Mouse (Mus musculus) ZHBTc4 (cell line): ENCODE results near the gene Mpp4.
A peak's percentile ranks its signal among the peaks of the same experiment; 100 is the strongest.

Source experiments
- DNase-seq: peaks from one replicate; pipeline ENCODE4 v3.0.0-alpha.2; 2011; ENCODE audit warnings: low read depth, low spot score

Mpp4 gene

DNA sequence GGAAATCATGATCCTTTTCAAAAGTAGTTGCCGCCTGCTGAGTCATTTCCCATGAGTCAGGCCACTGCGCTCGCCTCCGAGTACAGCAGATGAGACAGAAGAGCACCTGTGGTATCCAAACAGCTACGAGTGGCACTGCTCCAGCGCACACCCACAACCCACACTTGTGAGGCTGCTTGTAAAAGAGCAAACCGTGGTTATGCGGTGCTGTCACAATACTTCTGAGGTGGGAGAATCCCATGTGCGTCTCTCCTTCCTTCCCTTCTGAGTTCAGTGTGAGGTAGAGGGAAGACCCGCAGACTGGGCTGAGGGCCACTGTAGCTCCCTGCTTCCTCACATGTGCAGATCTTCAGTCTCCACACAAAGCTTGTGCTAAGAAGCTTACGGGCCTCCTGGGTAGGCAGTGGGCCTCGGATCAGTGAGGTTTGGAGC is at the start of gene Mpp4:
TSS of gene Mpp4 (minus strand) at position 360 of the 432 bp plus-strand sequence.
- DNase-seq, result no peak

DNA sequence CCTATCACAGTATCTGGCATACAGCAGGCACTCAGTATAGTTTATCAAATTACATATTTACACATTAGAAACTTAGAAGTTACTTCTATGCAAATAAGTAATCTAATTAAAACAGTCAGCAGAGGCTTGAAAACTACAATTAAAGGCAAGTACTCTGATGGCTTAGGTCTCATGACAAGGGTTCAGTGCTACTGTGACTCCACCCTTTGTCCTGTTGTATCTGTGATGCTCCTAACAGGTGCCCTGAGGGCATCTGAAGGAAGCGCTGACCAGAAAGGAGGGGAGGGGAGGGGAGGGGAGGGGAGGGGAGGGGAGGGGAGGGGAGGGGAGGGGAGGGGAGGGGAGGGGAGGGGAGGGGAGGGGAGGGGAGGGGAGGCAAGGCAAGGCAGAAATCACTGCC is 49.8 kb upstream of the Mpp4 start:
- peak; percentile 59 for DNase-seq

- DNase-seq, result no peak
These were observed 49.0 kb upstream of the Mpp4 start for GRCm38 (mm10) chr1:59212076-59212779.

- DNase-seq, result no peak
These were observed 48.5 kb upstream of the Mpp4 start for GRCm38 (mm10) chr1:59211651-59212050.

- no peak for DNase-seq
These were observed 45.1 kb upstream of the Mpp4 start for GRCm38 (mm10) chr1:59208331-59208730.

- no peak for DNase-seq
These were observed 41.3 kb upstream of the Mpp4 start for GRCm38 (mm10) chr1:59204489-59204888.

GRCm38 (mm10) chr1:59202367-59202766 is 39.2 kb upstream of the Mpp4 start:
- no peak for DNase-seq

DNA sequence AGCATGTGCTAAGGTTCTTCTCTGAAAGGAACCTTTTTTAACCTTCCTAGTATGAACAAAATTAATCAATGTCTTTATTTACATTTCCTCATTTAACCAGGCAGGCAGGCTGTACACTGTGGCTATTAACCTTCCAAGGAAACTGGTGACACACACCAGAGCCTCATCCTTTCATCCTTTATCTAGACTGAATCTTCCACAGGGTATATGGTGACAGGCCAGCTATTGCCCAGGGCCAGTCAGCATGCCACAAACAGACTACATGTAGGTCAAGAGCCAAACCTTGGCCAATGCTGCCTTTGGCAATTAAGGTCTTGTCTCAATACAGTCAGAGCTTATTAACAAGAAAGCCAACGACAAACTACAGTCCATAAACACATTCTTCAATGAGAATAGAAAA is 38.4 kb upstream of the Mpp4 start:
- DNase-seq, result no peak

- no peak for DNase-seq
These were observed 37.8 kb upstream of the Mpp4 start for GRCm38 (mm10) chr1:59200960-59201359.

- no peak for DNase-seq
These were observed 31.8 kb upstream of the Mpp4 start for GRCm38 (mm10) chr1:59194979-59195378.

- DNase-seq, result no peak
These were observed 24.6 kb upstream of the Mpp4 start for GRCm38 (mm10) chr1:59187786-59188185.

- no peak for DNase-seq
These were observed 23.1 kb upstream of the Mpp4 start for GRCm38 (mm10) chr1:59186317-59186716.

GRCm38 (mm10) chr1:59185410-59185809 is 22.2 kb upstream of the Mpp4 start:
- DNase-seq, result no peak

DNA sequence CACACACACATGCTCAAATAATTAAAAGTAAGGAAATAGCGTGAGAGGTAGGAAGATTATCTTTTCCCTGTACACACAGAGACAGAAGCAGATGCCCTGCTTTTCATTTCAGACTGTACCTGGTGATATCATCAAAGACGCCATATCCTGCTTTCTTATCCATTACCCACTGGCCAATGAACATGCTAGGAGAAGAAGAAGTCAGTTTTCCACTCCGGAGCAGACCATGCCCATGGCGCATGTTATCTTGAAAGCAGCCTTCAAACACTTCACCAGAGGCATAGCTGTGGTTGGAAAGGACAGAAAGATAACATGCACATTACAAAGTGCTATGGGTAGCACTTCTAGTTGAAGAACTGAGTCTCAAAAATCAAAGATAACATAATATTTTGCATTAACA is 19.9 kb upstream of the Mpp4 start:
- DNase-seq, result no peak

- DNase-seq, result no peak
These were observed 19.2 kb upstream of the Mpp4 start for GRCm38 (mm10) chr1:59182373-59182772.

DNA sequence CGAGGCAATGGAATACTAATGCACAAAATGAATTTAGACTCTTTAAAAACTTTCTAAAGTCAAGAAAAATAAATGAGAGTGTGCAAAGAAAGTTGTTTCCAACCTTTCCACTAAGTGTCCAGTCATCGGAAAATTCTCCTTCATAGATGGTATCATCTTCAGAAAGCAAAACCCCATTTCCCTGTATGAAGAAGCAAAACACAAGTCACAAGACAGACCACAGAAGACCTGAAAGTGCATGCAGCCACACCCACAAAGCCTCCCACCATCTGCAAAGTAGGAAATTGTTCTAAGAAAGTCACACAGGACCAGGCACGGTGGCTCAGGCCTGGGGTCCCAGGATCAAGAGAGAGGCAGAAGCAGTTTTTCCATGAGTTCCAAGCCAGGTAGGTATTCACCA is 16.8 kb upstream of the Mpp4 start:
- DNase-seq, result no peak

DNA sequence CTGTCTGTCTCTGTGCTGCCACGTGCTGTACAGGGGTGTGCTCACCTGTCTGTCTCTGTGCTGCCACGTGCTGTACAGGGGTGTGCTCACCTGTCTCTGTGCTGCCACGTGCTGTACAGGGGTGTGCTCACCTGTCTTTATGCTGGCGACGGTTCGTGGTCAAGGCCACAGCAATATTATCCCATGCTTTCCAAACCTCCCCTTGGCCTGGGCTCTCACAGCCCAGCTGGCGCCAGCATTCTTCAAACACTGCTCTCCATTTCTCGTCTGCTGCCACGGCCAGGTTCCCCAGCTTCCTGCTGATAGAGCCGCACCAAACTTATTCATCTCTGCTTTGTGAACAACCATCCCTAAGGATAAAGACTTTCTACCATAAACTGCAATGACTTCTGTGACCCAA is 15.2 kb upstream of the Mpp4 start:
- no peak for DNase-seq

GRCm38 (mm10) chr1:59174514-59175373 is 11.6 kb upstream of the Mpp4 start:
- no peak for DNase-seq

DNA sequence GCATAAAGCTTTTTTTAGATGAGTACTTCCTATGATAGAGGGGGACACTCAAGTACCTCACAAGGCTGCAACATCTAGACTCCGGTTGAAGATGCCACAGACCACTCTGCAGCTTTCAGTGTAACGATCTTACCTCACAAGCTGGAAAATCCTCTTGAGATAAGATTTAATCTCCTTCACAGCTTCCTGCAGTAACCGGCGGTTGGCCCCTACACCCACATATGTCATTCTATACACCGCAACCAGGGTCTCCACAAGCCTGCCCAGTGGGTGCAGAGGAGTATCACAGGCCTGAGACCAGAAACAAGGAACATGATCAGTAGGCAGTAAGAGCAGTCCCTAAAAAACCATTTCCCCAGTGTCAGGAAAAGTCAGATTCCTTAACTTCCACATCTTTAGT is 9.8 kb upstream of the Mpp4 start:
- DNase-seq, result no peak

GRCm38 (mm10) chr1:59171875-59172274 is 8.7 kb upstream of the Mpp4 start:
- no peak for DNase-seq

DNA sequence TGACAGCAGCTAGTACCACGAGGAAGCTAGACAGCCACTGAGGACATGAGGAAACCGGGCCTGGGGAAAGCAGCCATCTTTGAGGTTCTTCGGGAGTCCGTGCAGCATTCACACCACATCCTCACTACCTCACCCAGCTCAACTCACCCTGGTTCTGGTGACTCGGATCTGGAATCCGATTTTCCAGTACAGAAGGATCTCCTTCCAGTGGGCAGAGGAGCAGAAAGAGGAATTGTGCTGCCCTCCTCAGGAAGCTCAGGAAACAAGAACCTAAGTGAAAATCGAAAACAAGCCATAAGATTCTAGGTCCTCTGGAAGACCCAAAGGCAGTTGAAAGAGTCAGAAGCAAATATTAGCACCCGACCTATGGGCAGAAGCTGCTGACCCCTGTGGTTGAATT is 7.1 kb upstream of the Mpp4 start:
- no peak for DNase-seq

- DNase-seq, result no peak
These were observed 6.4 kb upstream of the Mpp4 start for GRCm38 (mm10) chr1:59169586-59169985.

GRCm38 (mm10) chr1:59168556-59168955 is 5.4 kb upstream of the Mpp4 start:
- no peak for DNase-seq
